Mouse (Mus musculus) ES-Bruce4 (cell line): ENCODE results near the gene Slc5a2. TPM values are rescaled to one million over a fixed set of nuclear protein-coding genes. Genes with fewer than 3 reads are reported as not detected.

Source experiments
- H3K27ac ChIP-seq: 2 replicates; pipeline ENCODE4 v1.5.1; 2012; ENCODE audit warnings: low read length, inconsistent platforms; ENCODE audit not compliant: insufficient read depth
- H3K27me3 ChIP-seq: 2 replicates; pipeline ENCODE4 v1.6.1; 2012; ENCODE audit warnings: mild to moderate bottlenecking, low read length, inconsistent platforms; ENCODE audit not compliant: control insufficient read depth, poor library complexity, insufficient read depth, severe bottlenecking
- H3K36me3 ChIP-seq: 2 replicates; pipeline ENCODE4 v1.6.1; 2012; ENCODE audit warnings: inconsistent platforms, mild to moderate bottlenecking, low read length, moderate library complexity; ENCODE audit not compliant: control insufficient read depth, poor library complexity, insufficient read depth, severe bottlenecking
- H3K4me1 ChIP-seq: one replicate; pipeline ENCODE4 v1.8.1; 2011; ENCODE audit warnings: low read length; ENCODE audit not compliant: control insufficient read depth, insufficient read depth
- H3K4me3 ChIP-seq: 2 replicates; pipeline ENCODE4 v1.5.1; 2011; ENCODE audit warnings: low read depth, mild to moderate bottlenecking, low read length
- H3K9ac ChIP-seq: 2 replicates; pipeline ENCODE4 v1.6.1; 2012; ENCODE audit warnings: low read depth, mild to moderate bottlenecking, inconsistent platforms; ENCODE audit not compliant: poor library complexity, severe bottlenecking
- H3K9me3 ChIP-seq: replicated peaks from 2 replicates; pipeline ENCODE4 v1.6.1; 2012; ENCODE audit warnings: mild to moderate bottlenecking, low read length, inconsistent platforms; ENCODE audit not compliant: control insufficient read depth, poor library complexity, insufficient read depth, severe bottlenecking
- CTCF ChIP-seq: IDR thresholded peaks from one replicate; pipeline ENCODE4 v1.8.1; 2011; ENCODE audit warnings: low read depth, low read length
- EP300 ChIP-seq: IDR thresholded peaks from 2 replicates; pipeline ENCODE4 v1.6.1; 2011; ENCODE audit warnings: low read depth, low read length; ENCODE audit not compliant: insufficient read depth
- POLR2A ChIP-seq: IDR thresholded peaks from one replicate; pipeline ENCODE4 v1.8.1; 2011; ENCODE audit warnings: low read length; ENCODE audit not compliant: insufficient read depth
- polyA plus RNA-seq: library from polyadenylated mRNA; stranded (reverse); fragments of >200 nt; gene quantifications from 2 replicates; pipeline ENCODE4 v1.2.4, GENCODE M21; 2011; ENCODE audit warnings: low read depth; ENCODE audit not compliant: missing spikeins, insufficient read depth, insufficient read length

The Slc5a2 gene
- polyA plus RNA-seq, 1 experiment, result not detected

GRCm38 (mm10) chr7:128313601-128314000 is 48.1 kb downstream of the Slc5a2 start:
- Histone ChIP-seq H3K4me3 (no peak overlapping the region), H3K27ac (no peak overlapping the region), H3K9me3 (no peaks in the 10 kb centered on the region), H3K4me1 (no peaks in the 10 kb centered on the region), H3K36me3 (no peaks in the 10 kb centered on the region), H3K27me3 (no peaks in the 10 kb centered on the region; the same call in 1 of the 2 replicates), H3K9ac (no peak overlapping the region)
- no peak for TF ChIP-seq POLR2A
- no peak for TF ChIP-seq EP300
- no peak for TF ChIP-seq CTCF

GRCm38 (mm10) chr7:128314491-128314890 is 49.0 kb downstream of the Slc5a2 start:
- Histone ChIP-seq H3K27ac (no peak overlapping the region), H3K27me3 (no peaks in the 10 kb centered on the region; the same call in 1 of the 2 replicates), H3K9ac (no peak overlapping the region), H3K9me3 (no peaks in the 10 kb centered on the region), H3K36me3 (no peaks in the 10 kb centered on the region), H3K4me1 (no peaks in the 10 kb centered on the region), H3K4me3 (no peak overlapping the region)
- TF ChIP-seq EP300, result no peak
- no peak for TF ChIP-seq POLR2A
- TF ChIP-seq CTCF, result no peak

GRCm38 (mm10) chr7:128317011-128317410 is 51.6 kb downstream of the Slc5a2 start:
- H3K9ac ChIP-seq, result no peak overlapping the region
- no peaks in the 10 kb centered on the region for H3K27me3 ChIP-seq
- H3K4me1 ChIP-seq, result no peaks in the 10 kb centered on the region
- H3K9me3 ChIP-seq, result no peaks in the 10 kb centered on the region
- H3K4me3 ChIP-seq, result no peak overlapping the region
- no peaks in the 10 kb centered on the region for H3K36me3 ChIP-seq
- no peak overlapping the region for H3K27ac ChIP-seq
- TF ChIP-seq EP300, result no peak

GRCm38 (mm10) chr7:128319140-128319539 is 53.7 kb downstream of the Slc5a2 start:
- Histone ChIP-seq H3K4me3 (no peak overlapping the region), H3K27me3 (no peaks in the 10 kb centered on the region), H3K9ac (no peak overlapping the region), H3K27ac (no peak overlapping the region), H3K4me1 (no peaks in the 10 kb centered on the region), H3K36me3 (no peaks in the 10 kb centered on the region), H3K9me3 (no peaks in the 10 kb centered on the region)
- TF ChIP-seq EP300 (no peak), POLR2A (no peak), CTCF (no peak)

- TF ChIP-seq CTCF (no peak), POLR2A (no peak), EP300 (no peak)
- Histone ChIP-seq H3K4me1 (no peaks in the 10 kb centered on the region), H3K9ac (no peak overlapping the region), H3K4me3 (no peak overlapping the region), H3K9me3 (no peaks in the 10 kb centered on the region), H3K27me3 (no peaks in the 10 kb centered on the region), H3K36me3 (no peaks in the 10 kb centered on the region), H3K27ac (no peak overlapping the region)
These were observed 54.9 kb downstream of the Slc5a2 start for GRCm38 (mm10) chr7:128320219-128320816.

GRCm38 (mm10) chr7:128321260-128321659 is 55.8 kb downstream of the Slc5a2 start:
- no peak overlapping the region for H3K9ac ChIP-seq
- no peaks in the 10 kb centered on the region for H3K9me3 ChIP-seq
- H3K36me3 ChIP-seq, result no peaks in the 10 kb centered on the region
- no peak overlapping the region for H3K4me3 ChIP-seq
- H3K27ac ChIP-seq, result no peak overlapping the region
- no peaks in the 10 kb centered on the region for H3K27me3 ChIP-seq
- TF ChIP-seq EP300 (no peak), POLR2A (no peak), CTCF (no peak)
- H3K4me1 ChIP-seq, result no peaks in the 10 kb centered on the region

Other genes with a start within 250 kb of the Slc5a2 start
- gene Itgam, start 203.0 kb upstream of the Slc5a2 start, polyA plus RNA-seq, result not detected in 2 replicates
- not detected in 2 replicates for gene Gm49368, start 203.0 kb upstream of the Slc5a2 start, polyA plus RNA-seq
- gene Itgax, start 136.1 kb upstream of the Slc5a2 start, polyA plus RNA-seq, result not detected in 2 replicates
- gene Itgad, start 111.3 kb upstream of the Slc5a2 start, polyA plus RNA-seq, result not detected in 2 replicates
- not detected in 2 replicates for gene Cox6a2, start 59.3 kb upstream of the Slc5a2 start, polyA plus RNA-seq
- gene Armc5, start 28.3 kb upstream of the Slc5a2 start, polyA plus RNA-seq, result 3.0 and 3.4 TPM in 2 replicates
- gene 9130023H24Rik, start 27.6 kb upstream of the Slc5a2 start, polyA plus RNA-seq, result 1.3 and 1.5 TPM in 2 replicates
- 6.0 and 9.2 TPM in 2 replicates for gene Tgfb1i1, start 18.8 kb upstream of the Slc5a2 start, polyA plus RNA-seq
- 7.5 and 9.3 TPM in 2 replicates for gene BC017158, start 32.5 kb downstream of the Slc5a2 start, polyA plus RNA-seq
- 6.0 and 6.3 TPM in 2 replicates for gene Rgs10, start 153.1 kb downstream of the Slc5a2 start, polyA plus RNA-seq
- 134 and 152 TPM in 2 replicates for gene Tial1, start 196.1 kb downstream of the Slc5a2 start, polyA plus RNA-seq